Mouse (Mus musculus) kidney, postnatal 0 days (tissue): Measurements from ENCODE around the gene Nedd8. TPM values are rescaled to one million over a fixed set of nuclear protein-coding genes. Genes with fewer than 3 reads are reported as not detected.

Experiments
- ATAC-seq: fragments of 200-750 bp; cut with Nextera tagmentation; replicated peaks from 2 replicates; pipeline ENCODE4 v1.8.0; 2017; ENCODE audit warnings: low read depth, moderate number of reproducible peaks, moderate TSS enrichment, moderate library complexity; ENCODE audit not compliant: low FRiP score
- DNase-seq: peaks from one replicate; pipeline ENCODE4 v3.0.0-alpha.2; 2016; ENCODE audit warnings: low spot score
- H3K27ac ChIP-seq: fragments of 300-500 bp; sonication (generic); 2 replicates; pipeline ENCODE4 v1.5.1; 2014; ENCODE audit warnings: mild to moderate bottlenecking
- H3K27me3 ChIP-seq: fragments of 300-500 bp; sonication (generic); 2 replicates; pipeline ENCODE4 v1.6.1; 2014; ENCODE audit warnings: low read length, mixed read lengths; ENCODE audit not compliant: insufficient read depth
- H3K36me3 ChIP-seq: fragments of 300-500 bp; sonication (generic); 2 replicates; pipeline ENCODE4 v1.6.1; 2014; ENCODE audit warnings: low read length, mixed read lengths; ENCODE audit not compliant: insufficient read depth
- H3K4me1 ChIP-seq: fragments of 300-500 bp; sonication (generic); replicated peaks from 2 replicates; pipeline ENCODE4 v1.6.1; 2014; ENCODE audit warnings: antibody characterized with exemption, low read length, mixed read lengths; ENCODE audit not compliant: insufficient read depth
- H3K4me2 ChIP-seq: fragments of 300-500 bp; sonication (generic); 2 replicates; pipeline ENCODE4 v1.6.1; 2014; ENCODE audit warnings: mild to moderate bottlenecking, low read length, moderate library complexity, mixed read lengths
- H3K4me3 ChIP-seq: fragments of 300-500 bp; sonication (generic); replicated peaks from 2 replicates; pipeline ENCODE4 v1.5.1; 2014; ENCODE audit warnings: low read depth, low read length
- H3K9ac ChIP-seq: fragments of 300-500 bp; sonication (generic); 2 replicates; pipeline ENCODE4 v1.6.1; 2014; ENCODE audit warnings: low read depth, low read length
- H3K9me3 ChIP-seq: fragments of 300-500 bp; sonication (generic); replicated peaks from 2 replicates; pipeline ENCODE4 v1.6.1; 2016; ENCODE audit warnings: low read length, inconsistent platforms, mixed read lengths
- CTCF ChIP-seq: IDR thresholded peaks from 2 replicates; pipeline ENCODE4 v1.5.1; 2016; ENCODE audit warnings: antibody characterized with exemption, low read depth, mild to moderate bottlenecking, moderate library complexity
- WGBS: fragments of 180-500 bp; shearing (Covaris S2); extraction: QIAGEN DNeasy Blood & Tissue Kit; methylation state at CpG from one replicate; pipeline ENCODE4 v1.1.7; 2014; 5-methylcytosine and 5-hydroxymethylcytosine counted together
- polyA plus RNA-seq: library from polyadenylated mRNA; unstranded; fragments of >200 nt; fragmentation: Nextera tagmentation; extraction: Ambion mirVana; gene quantifications from 2 replicates; pipeline ENCODE4 v1.2.1, GENCODE M21; 2015

Nedd8 gene
- polyA plus RNA-seq, 1 experiment from 2014 or later, result 548 TPM

GRCm38 (mm10) chr14:55642679-55643059 lies 29.3 kb downstream of the Nedd8 start:
- TF ChIP-seq CTCF, result no peak
- H3K27ac ChIP-seq, result peak overlapping the region; percentile 96
- ATAC-seq (no peak), DNase-seq (no peak)
- H3K27me3 ChIP-seq, result no peaks in the 10 kb centered on the region
- H3K36me3 ChIP-seq, result peaks cover 36% of the 10 kb centered on the region; the same call in 1 of the 2 replicates
- WGBS, result 19% methylated on average over 8 of the region's 8 CpGs
- H3K4me3 ChIP-seq, result peak overlapping the region; percentile 72
- peaks cover 7% of the 10 kb centered on the region for H3K4me1 ChIP-seq
- peak overlapping the region; percentile 81 for H3K4me2 ChIP-seq
- no peaks in the 10 kb centered on the region for H3K9me3 ChIP-seq
- H3K9ac ChIP-seq, result peak overlapping the region; percentile 93

DNA sequence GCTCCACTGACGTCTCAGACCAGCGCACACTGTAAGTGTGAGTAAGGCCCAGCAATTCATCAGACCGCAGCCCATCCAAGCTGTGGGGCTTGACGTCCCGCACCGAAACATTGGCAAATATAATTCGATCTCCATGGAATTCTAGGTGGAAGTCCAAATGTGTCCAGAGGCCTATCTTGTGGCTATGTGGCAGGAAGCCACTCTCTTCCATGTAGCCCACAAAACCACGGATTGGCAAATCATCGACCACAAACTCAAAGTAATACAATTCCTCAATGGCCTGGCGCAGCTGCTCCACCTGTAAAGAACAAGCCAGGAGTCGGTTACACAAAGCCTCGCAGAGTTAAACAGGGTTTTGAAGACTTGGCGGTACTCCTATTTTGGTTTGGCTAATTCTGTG lies 30.6 kb downstream of the Nedd8 start:
- no peaks in the 10 kb centered on the region for H3K27me3 ChIP-seq
- H3K36me3 ChIP-seq, result peaks cover 35% of the 10 kb centered on the region; the same call in 1 of the 2 replicates
- H3K4me2 ChIP-seq, result no peak overlapping the region
- no peak for TF ChIP-seq CTCF
- no peak overlapping the region for H3K4me3 ChIP-seq
- ATAC-seq, result no peak
- H3K9me3 ChIP-seq, result no peaks in the 10 kb centered on the region
- no peak overlapping the region for H3K9ac ChIP-seq
- no peak for DNase-seq
- no peak overlapping the region for H3K27ac ChIP-seq
- WGBS, result 95% methylated on average over 13 of the region's 13 CpGs
- H3K4me1 ChIP-seq, result peaks cover 7% of the 10 kb centered on the region

GRCm38 (mm10) chr14:55640816-55641215 lies 31.1 kb downstream of the Nedd8 start:
- DNase-seq, result no peak
- Histone ChIP-seq H3K4me2 (no peak overlapping the region), H3K9ac (no peak overlapping the region), H3K9me3 (no peaks in the 10 kb centered on the region), H3K27me3 (no peaks in the 10 kb centered on the region), H3K27ac (no peak overlapping the region), H3K36me3 (peaks cover 35% of the 10 kb centered on the region; the same call in 1 of the 2 replicates), H3K4me3 (no peak overlapping the region), H3K4me1 (peaks cover 7% of the 10 kb centered on the region)
- WGBS, result 97% methylated on average over 14 of the region's 14 CpGs
- no peak for ATAC-seq
- TF ChIP-seq CTCF, result no peak

DNA sequence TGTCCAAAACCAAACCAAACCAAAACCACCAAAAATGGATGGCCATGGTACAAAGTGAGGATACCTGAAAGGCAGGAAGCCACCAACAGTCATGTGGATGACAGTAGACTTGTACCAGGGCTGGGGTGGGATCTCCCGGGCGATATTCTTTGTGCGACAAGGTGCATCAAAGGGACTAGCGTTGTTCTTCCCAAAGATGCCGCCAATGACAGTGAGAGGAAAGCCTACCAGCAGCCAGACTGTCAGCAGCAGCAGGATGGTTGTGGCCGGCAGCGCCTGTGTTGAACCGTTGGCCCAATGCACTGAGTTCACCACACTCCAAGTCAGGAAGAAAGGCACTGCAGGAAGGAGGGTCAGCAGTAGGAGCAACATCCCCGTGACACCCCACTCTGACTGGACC lies 34.1 kb downstream of the Nedd8 start, which contains the start of gene Gm49378:
Gene Gm49378 (minus strand): TSS at position 101 of the 400 bp plus-strand sequence.
- DNase-seq (no peak), ATAC-seq (no peak)
- Histone ChIP-seq H3K27me3 (no peaks in the 10 kb centered on the region), H3K4me3 (no peak within 1 kb of the TSS), H3K27ac (no peak within 1 kb of the TSS), H3K4me1 (peaks cover 7% of the 10 kb centered on the region), H3K36me3 (peaks cover 47% of the 10 kb centered on the region), H3K4me2 (no peak within 1 kb of the TSS), H3K9ac (no peak within 1 kb of the TSS), H3K9me3 (no peaks in the 10 kb centered on the region)
- WGBS, result 95% methylated on average over 9 of the region's 9 CpGs
- TF ChIP-seq CTCF, result no peak

DNA sequence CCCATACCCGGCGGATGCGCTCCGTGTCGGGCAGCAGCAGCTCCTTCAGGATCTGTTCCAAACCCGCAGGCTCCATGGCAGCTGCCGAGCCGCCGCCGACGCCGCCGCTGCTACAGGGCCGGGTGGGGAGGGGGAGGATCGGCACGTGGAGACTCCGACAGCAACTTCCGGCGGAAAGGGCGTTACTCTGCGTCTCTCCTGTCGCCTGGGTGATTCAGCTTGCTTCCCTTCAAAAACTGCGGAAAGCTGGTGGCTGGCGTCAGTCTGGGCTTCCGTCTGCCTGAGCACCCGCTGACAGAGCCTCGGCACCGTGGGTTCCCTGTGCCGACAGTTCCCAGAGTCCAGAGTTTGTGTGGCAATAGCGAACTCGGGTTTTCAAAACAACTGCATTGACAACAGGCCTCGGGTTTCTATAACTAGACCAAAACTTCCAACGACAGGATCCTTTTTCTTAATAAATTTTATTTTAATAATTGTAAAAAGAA lies 36.4 kb downstream of the Nedd8 start, which contains the start of gene Ipo4:
Gene Ipo4 (minus strand): TSS at position 435 of the 485 bp plus-strand sequence.
- peak within 1 kb of the TSS; percentile 66 for H3K4me2 ChIP-seq
- no peaks in the 10 kb centered on the region for H3K9me3 ChIP-seq
- ATAC-seq (peak; percentile 84), DNase-seq (peak; percentile 96)
- peak within 1 kb of the TSS; percentile 66 for H3K9ac ChIP-seq
- H3K4me3 ChIP-seq, result peak within 1 kb of the TSS; percentile 53
- peaks cover 57% of the 10 kb centered on the region for H3K36me3 ChIP-seq
- H3K27me3 ChIP-seq, result no peaks in the 10 kb centered on the region
- H3K27ac ChIP-seq, result no peak within 1 kb of the TSS; the same call in 1 of the 2 replicates
- no peak for TF ChIP-seq CTCF
- under 1% methylated on average over 33 of the region's 33 CpGs for WGBS
- H3K4me1 ChIP-seq, result no peaks in the 10 kb centered on the region

- peak overlapping the region; percentile 53 for H3K4me3 ChIP-seq
- no peaks in the 10 kb centered on the region for H3K9me3 ChIP-seq
- no peaks in the 10 kb centered on the region for H3K4me1 ChIP-seq
- no peaks in the 10 kb centered on the region for H3K27me3 ChIP-seq
- ATAC-seq (peak; percentile 10; the same call in 1 of the 2 replicates), DNase-seq (peak; percentile 34)
- no peak for TF ChIP-seq CTCF
- peak overlapping the region; percentile 66 for H3K4me2 ChIP-seq
- H3K36me3 ChIP-seq, result peaks cover 57% of the 10 kb centered on the region
- WGBS, result 4% methylated on average over 23 of the region's 23 CpGs
- peak overlapping the region; percentile 66 for H3K9ac ChIP-seq
- no peak overlapping the region; the same call in 1 of the 2 replicates for H3K27ac ChIP-seq
These were observed 36.9 kb downstream of the Nedd8 start for GRCm38 (mm10) chr14:55634874-55635522.
